Mouse (Mus musculus): ENCODE data around the gene Lactbl1. TPM values are rescaled to one million over a fixed set of nuclear protein-coding genes. Genes with fewer than 3 reads are reported as not detected.

Gene Lactbl1
- polyA plus RNA-seq, 1 experiment = not detected

GRCm38 (mm10) chr4:136610387-136610856 is 12.0 kb upstream of the Lactbl1 start, which contains the start of gene Tex46:
Gene Tex46, plus strand, starts transcription at chr4:136610437.
- H3K27ac ChIP-seq (ENCODE audit: insufficient read depth, low read depth, low read length) = no peak within 1 kb of the TSS
- no peak within 1 kb of the TSS for H3K4me3 ChIP-seq (ENCODE audit: insufficient read depth, low read depth, low read length)
- WGBS = 66% methylated on average over 4 of the region's 4 CpGs
- TF ChIP-seq POLR2A (IDR thresholded peaks at IDR 0.05; ENCODE audit: low read depth, low read length) (no peak), CTCF (conservative IDR thresholded peaks at IDR 0.05; ENCODE audit: insufficient read depth, insufficient read length, low read depth, low read length) (no peak)
- DNase-seq = no peak
- no peaks in the 10 kb centered on the region for H3K4me1 ChIP-seq (ENCODE audit: control insufficient read depth, insufficient read depth, low read length)
- H3K27me3 ChIP-seq (replicated peaks; ENCODE audit: control insufficient read depth, insufficient read depth, low read length) = no peaks in the 10 kb centered on the region
- H3K36me3 ChIP-seq (ENCODE audit: control insufficient read depth, insufficient read depth, low read length) = no peaks in the 10 kb centered on the region

- 61% methylated on average over 7 of the region's 7 CpGs for WGBS
- no peak overlapping the region for H3K27ac ChIP-seq (ENCODE audit: insufficient read depth, low read depth, low read length)
- H3K4me1 ChIP-seq (ENCODE audit: control insufficient read depth, insufficient read depth, low read length) = no peaks in the 10 kb centered on the region
- H3K27me3 ChIP-seq (replicated peaks; ENCODE audit: control insufficient read depth, insufficient read depth, low read length) = no peaks in the 10 kb centered on the region
- H3K4me3 ChIP-seq (ENCODE audit: insufficient read depth, low read depth, low read length) = no peak overlapping the region
- H3K36me3 ChIP-seq (ENCODE audit: control insufficient read depth, insufficient read depth, low read length) = no peaks in the 10 kb centered on the region
- DNase-seq = no peak
- TF ChIP-seq CTCF (conservative IDR thresholded peaks at IDR 0.05; ENCODE audit: insufficient read depth, insufficient read length, low read depth, low read length) = no peak
- TF ChIP-seq POLR2A (IDR thresholded peaks at IDR 0.05; ENCODE audit: low read depth, low read length) = no peak
Observed at GRCm38 (mm10) chr4:136613657-136614056, 8.8 kb upstream of the Lactbl1 start.

- DNase-seq = peak; percentile 60
Observed at GRCm38 (mm10) chr4:136621336-136621735, 1.1 kb upstream of the Lactbl1 start.

GRCm38 (mm10) chr4:136621956-136622355 is 465 bp upstream of the Lactbl1 start:
- Histone ChIP-seq H3K27ac (ENCODE audit: insufficient read depth, low read depth, low read length) (no peak overlapping the region), H3K4me1 (ENCODE audit: control insufficient read depth, insufficient read depth, low read length) (no peaks in the 10 kb centered on the region), H3K36me3 (ENCODE audit: control insufficient read depth, insufficient read depth, low read length) (no peaks in the 10 kb centered on the region), H3K4me3 (ENCODE audit: insufficient read depth, low read depth, low read length) (no peak overlapping the region), H3K27me3 (replicated peaks; ENCODE audit: control insufficient read depth, insufficient read depth, low read length) (no peaks in the 10 kb centered on the region)
- no peak for DNase-seq
- no peak for TF ChIP-seq POLR2A (IDR thresholded peaks at IDR 0.05; ENCODE audit: low read depth, low read length)
- TF ChIP-seq CTCF (conservative IDR thresholded peaks at IDR 0.05; ENCODE audit: insufficient read depth, insufficient read length, low read depth, low read length) = no peak
- WGBS = 48% methylated on average over 5 of the region's 5 CpGs

More at GRCm38 (mm10) chr4:136621336-136621735, 1.1 kb upstream of the Lactbl1 start:
- no peak overlapping the region for H3K4me3 ChIP-seq (ENCODE audit: insufficient read depth, low read depth, low read length)
- H3K4me1 ChIP-seq (ENCODE audit: control insufficient read depth, insufficient read depth, low read length) = no peaks in the 10 kb centered on the region
- H3K36me3 ChIP-seq (ENCODE audit: control insufficient read depth, insufficient read depth, low read length) = no peaks in the 10 kb centered on the region
- TF ChIP-seq POLR2A (IDR thresholded peaks at IDR 0.05; ENCODE audit: low read depth, low read length) (no peak), CTCF (conservative IDR thresholded peaks at IDR 0.05; ENCODE audit: insufficient read depth, insufficient read length, low read depth, low read length) (peak; percentile 53)
- H3K27ac ChIP-seq (ENCODE audit: insufficient read depth, low read depth, low read length) = no peak overlapping the region
- 0% methylated on average over 1 of the region's 1 CpGs for WGBS
- no peaks in the 10 kb centered on the region for H3K27me3 ChIP-seq (replicated peaks; ENCODE audit: control insufficient read depth, insufficient read depth, low read length)

- Histone ChIP-seq H3K36me3 (ENCODE audit: control insufficient read depth, insufficient read depth, low read length) (no peaks in the 10 kb centered on the region), H3K4me3 (ENCODE audit: insufficient read depth, low read depth, low read length) (no peak overlapping the region), H3K27ac (ENCODE audit: insufficient read depth, low read depth, low read length) (no peak overlapping the region), H3K4me1 (ENCODE audit: control insufficient read depth, insufficient read depth, low read length) (no peaks in the 10 kb centered on the region), H3K27me3 (replicated peaks; ENCODE audit: control insufficient read depth, insufficient read depth, low read length) (no peaks in the 10 kb centered on the region)
- TF ChIP-seq POLR2A (IDR thresholded peaks at IDR 0.05; ENCODE audit: low read depth, low read length) = no peak
- no peak for TF ChIP-seq CTCF (conservative IDR thresholded peaks at IDR 0.05; ENCODE audit: insufficient read depth, insufficient read length, low read depth, low read length)
- 67% methylated on average over 6 of the region's 6 CpGs for WGBS
- no peak for DNase-seq
Observed at GRCm38 (mm10) chr4:136626590-136626989, 4.2 kb downstream of the Lactbl1 start.

- TF ChIP-seq POLR2A (IDR thresholded peaks at IDR 0.05; ENCODE audit: low read depth, low read length) = no peak
- no peak for TF ChIP-seq CTCF (conservative IDR thresholded peaks at IDR 0.05; ENCODE audit: insufficient read depth, insufficient read length, low read depth, low read length)
- Histone ChIP-seq H3K4me1 (ENCODE audit: control insufficient read depth, insufficient read depth, low read length) (no peaks in the 10 kb centered on the region), H3K27me3 (replicated peaks; ENCODE audit: control insufficient read depth, insufficient read depth, low read length) (no peaks in the 10 kb centered on the region), H3K4me3 (ENCODE audit: insufficient read depth, low read depth, low read length) (no peak overlapping the region), H3K27ac (ENCODE audit: insufficient read depth, low read depth, low read length) (no peak overlapping the region), H3K36me3 (ENCODE audit: control insufficient read depth, insufficient read depth, low read length) (no peaks in the 10 kb centered on the region)
- peak; percentile 37 for DNase-seq
- WGBS = 80% methylated on average over 11 of the region's 11 CpGs
Observed at GRCm38 (mm10) chr4:136631237-136631994, 9.0 kb downstream of the Lactbl1 start.

- H3K36me3 ChIP-seq (ENCODE audit: control insufficient read depth, insufficient read depth, low read length) = no peaks in the 10 kb centered on the region
- no peaks in the 10 kb centered on the region for H3K4me1 ChIP-seq (ENCODE audit: control insufficient read depth, insufficient read depth, low read length)
- DNase-seq = no peak
- no peak overlapping the region for H3K4me3 ChIP-seq (ENCODE audit: insufficient read depth, low read depth, low read length)
- H3K27ac ChIP-seq (ENCODE audit: insufficient read depth, low read depth, low read length) = no peak overlapping the region
- H3K27me3 ChIP-seq (replicated peaks; ENCODE audit: control insufficient read depth, insufficient read depth, low read length) = no peaks in the 10 kb centered on the region
- TF ChIP-seq CTCF (conservative IDR thresholded peaks at IDR 0.05; ENCODE audit: insufficient read depth, insufficient read length, low read depth, low read length) (no peak), POLR2A (IDR thresholded peaks at IDR 0.05; ENCODE audit: low read depth, low read length) (no peak)
Observed at GRCm38 (mm10) chr4:136635995-136636394, 13.6 kb downstream of the Lactbl1 start.
